15 mouse cellular contexts compared by ENCODE assay signal in genomic region chr4:118999691-119000486, GRCm38 (mm10). TPM values are rescaled to one million over a fixed set of nuclear protein-coding genes. Genes with fewer than 3 reads are reported as not detected.
DNase-seq lines count a peak whose midpoint lies in the region; ATAC-seq and TF ChIP-seq lines count a peak whose summit lies in the region.
"Had no signal": no experiment of that assay in that cellular context is flagged by ENCODE, and none has a peak within 500 bp of the region (broad histone marks: within the 10 kb centered on the region; RNA-seq: fewer than 3 reads in every experiment).

No protein-coding gene starts in this region.

- H3K27ac ChIP-seq in kidney, adult 2 months (ENCODE audit: insufficient read depth, low read depth, low read length): no peak overlapping the region
- no peak overlapping the region for H3K27ac ChIP-seq in forebrain, embryonic 16.5 days (ENCODE audit: low read length)

- H3K27me3 ChIP-seq in kidney, adult 2 months (replicated peaks; ENCODE audit: control insufficient read depth, insufficient read depth, low read length): no peaks in the 10 kb centered on the region
- no peaks in the 10 kb centered on the region for H3K27me3 ChIP-seq in forebrain, embryonic 16.5 days (replicated peaks; ENCODE audit: control insufficient read depth, insufficient read depth, low read length)
- H3K27me3 ChIP-seq: heart, embryonic 12.5 days had no signal

- no peak overlapping the region for H3K4me3 ChIP-seq in kidney, adult 2 months (ENCODE audit: insufficient read depth, low read depth, low read length)
- H3K4me3 ChIP-seq in forebrain, embryonic 16.5 days (replicated peaks; ENCODE audit: low read length): no peak overlapping the region
- H3K4me3 ChIP-seq: heart, embryonic 12.5 days had no signal

- no peaks in the 10 kb centered on the region for H3K36me3 ChIP-seq in kidney, adult 2 months (ENCODE audit: control insufficient read depth, insufficient read depth, low read length)
- no peaks in the 10 kb centered on the region for H3K36me3 ChIP-seq in forebrain, embryonic 16.5 days (ENCODE audit: control insufficient read depth, insufficient read depth)
- H3K36me3 ChIP-seq: heart, embryonic 12.5 days had no signal

- peak; percentile 64 for ATAC-seq in CD4-positive, CD25-positive, alpha-beta regulatory T cell, adult 4 months
- ATAC-seq in forebrain, embryonic 16.5 days: no peak
- ATAC-seq: midbrain, embryonic 16.5 days had no signal

- H3K4me2 ChIP-seq in forebrain, embryonic 16.5 days (ENCODE audit: low read length): no peak overlapping the region
- H3K4me2 ChIP-seq: heart, embryonic 12.5 days had no signal

- WGBS in kidney, adult 2 months: 54% methylated on average over 19 of the region's 19 CpGs
- WGBS in forebrain, embryonic 16.5 days: 69% methylated on average over 19 of the region's 19 CpGs

- no peak for TF ChIP-seq CTCF in kidney, adult 2 months (conservative IDR thresholded peaks at IDR 0.05; ENCODE audit: insufficient read depth, insufficient read length, low read depth, low read length)

- H3K9me3 ChIP-seq in forebrain, embryonic 16.5 days (ENCODE audit: control insufficient read depth, low read length): no peaks in the 10 kb centered on the region

- DNase-seq in kidney, adult 2 months: peak; percentile 25
- DNase-seq in kidney, adult 18-20 months: no peak
- DNase-seq in induced T-regulatory cell, adult 2 months (ENCODE audit: low read depth): peak; percentile 36
- peak; percentile 66 to 80 for DNase-seq in natural killer cell, adult 2 months (ENCODE audit: low spot score in 2 of 2)
- no peak for DNase-seq in urinary bladder, adult 18-20 months (ENCODE audit: low spot score in 2 of 2)
- no peak for DNase-seq in right cerebral cortex, postnatal 36 days (ENCODE audit: low spot score in 2 of 2)
- DNase-seq: adrenal gland, postnatal 10 days; cerebellum, postnatal 25 days; kidney, postnatal 10 days; retina, postnatal 1 day; thymus, postnatal 25 days had no signal

- TF ChIP-seq POLR2A in kidney, adult 2 months (IDR thresholded peaks at IDR 0.05; ENCODE audit: low read depth, low read length): no peak

- no peak overlapping the region for H3K9ac ChIP-seq in forebrain, embryonic 16.5 days (replicated peaks; ENCODE audit: low read depth, low read length)
- H3K9ac ChIP-seq: heart, embryonic 12.5 days had no signal

- no peaks in the 10 kb centered on the region; the same call in 1 of the 2 replicates for H3K4me1 ChIP-seq in kidney, adult 2 months (ENCODE audit: control insufficient read depth, insufficient read depth, low read length)
- H3K4me1 ChIP-seq in forebrain, embryonic 16.5 days (replicated peaks; ENCODE audit: control insufficient read depth, insufficient read depth, low read length): no peaks in the 10 kb centered on the region

RNA-seq across cellular contexts. Expression of gene Lao1, which starts 38.5 kb away (rescaled TPM):
- not detected in 2 replicates for polyA plus RNA-seq in kidney, adult 2 months (2012; rRNA removed)
- not detected for polyA plus RNA-seq in CD4-positive, CD25-positive, alpha-beta regulatory T cell, adult 4 months (2017; shearing (Covaris generic))
- 0.16 and 0.28 TPM in 2 replicates for polyA plus RNA-seq in forebrain, embryonic 16.5 days (2015; fragmentation: Nextera tagmentation; extraction: Ambion mirVana)
- polyA plus RNA-seq: heart, embryonic 12.5 days; midbrain, embryonic 16.5 days had no signal

Comparison
In these comparisons a context has a peak if more than half of its experiments do, and no peak if none do; other contexts are left out.
1. DNase-seq: peak in kidney, adult 2 months (single experiment), induced T-regulatory cell, adult 2 months (single experiment) and natural killer cell, adult 2 months (2 of 2); none in kidney, adult 18-20 months (single experiment), urinary bladder, adult 18-20 months (0 of 2) and right cerebral cortex, postnatal 36 days (0 of 2).